Mouse (Mus musculus) small intestine, adult 2 months (tissue): ENCODE results near the gene Rpap3.

Source experiments
- CTCF ChIP-seq: fragments of 200-500 bp; IDR thresholded peaks from 2 replicates; pipeline ENCODE4 v1.5.1; 2012; ENCODE audit warnings: low read depth, mild to moderate bottlenecking, control low read depth, inconsistent platforms, low read length, moderate library complexity, mixed read lengths; ENCODE audit not compliant: insufficient replicate concordance, insufficient read length; ENCODE audit errors: extremely low read depth
- POLR2A ChIP-seq: fragments of 200-500 bp; IDR thresholded peaks from 2 replicates; pipeline ENCODE4 v1.6.1; 2012; ENCODE audit warnings: low read depth, mild to moderate bottlenecking, control low read depth, inconsistent platforms, low read length, moderate library complexity

- TF ChIP-seq POLR2A (no peak), CTCF (no peak)
These were observed 36.0 kb upstream of the Rpap3 start for GRCm38 (mm10) chr15:97741662-97742061.
